ENCODE assay signal across 8 mouse cellular contexts in genomic region chrX:153360666-153361269, GRCm38 (mm10).
DNase-seq lines count a peak whose midpoint lies in the region; ATAC-seq and TF ChIP-seq lines count a peak whose summit lies in the region.

No protein-coding gene starts in this region.

- no peak for ATAC-seq in limb, embryonic 14.5 days (ENCODE audit: low FRiP score, low read depth)
- ATAC-seq in stomach, embryonic 16.5 days (ENCODE audit: insufficient read depth, low FRiP score), result no peak

- H3K36me3 ChIP-seq in limb, embryonic 14.5 days (ENCODE audit: control insufficient read depth, insufficient read depth, low read length), result no peaks in the 10 kb centered on the region
- no peaks in the 10 kb centered on the region for H3K36me3 ChIP-seq in stomach, embryonic 16.5 days (ENCODE audit: control insufficient read depth, insufficient read depth, low read length)

- TF ChIP-seq POLR2A in limb, embryonic 14.5 days (IDR thresholded peaks at IDR 0.05; ENCODE audit: borderline replicate concordance, extremely low read depth, insufficient read depth, insufficient read length), result no peak

- no peak overlapping the region; the same call in 1 of the 2 replicates for H3K9ac ChIP-seq in limb, embryonic 14.5 days (ENCODE audit: low read depth, low read length, severe bottlenecking)
- H3K9ac ChIP-seq in stomach, embryonic 16.5 days (ENCODE audit: low read length), result peak overlapping the region; percentile 61; the same call in 1 of the 2 replicates

- H3K4me3 ChIP-seq in limb, embryonic 14.5 days (replicated peaks; ENCODE audit: low read length), result peak overlapping the region; percentile 42
- peak overlapping the region; percentile 54 for H3K4me3 ChIP-seq in stomach, embryonic 16.5 days (replicated peaks; ENCODE audit: low read length)

- H3K27me3 ChIP-seq in limb, embryonic 14.5 days (ENCODE audit: control insufficient read depth, insufficient read depth, low read length), result no peaks in the 10 kb centered on the region
- no peaks in the 10 kb centered on the region for H3K27me3 ChIP-seq in stomach, embryonic 16.5 days (ENCODE audit: control insufficient read depth, insufficient read depth, low read length)

- 29% methylated on average over 9 of the region's 9 CpGs for WGBS in limb, embryonic 14.5 days
- 22% methylated on average over 9 of the region's 9 CpGs for WGBS in stomach, embryonic 16.5 days

- peak; percentile 4 for DNase-seq in cerebellum, adult 11-12 months
- DNase-seq in cerebellum, postnatal 36 days, result no peak
- peak; percentile 2 for DNase-seq in retina, embryonic 14.5 days (ENCODE audit: low spot score)
- DNase-seq in retina, postnatal 1 day, result no peak
- DNase-seq in limb, embryonic 14.5 days (ENCODE audit: low spot score), result no peak
- no peak for DNase-seq in adrenal gland, adult 2 months
- no peak for DNase-seq in cerebellum, postnatal 4 days (ENCODE audit: low spot score in 2 of 2)

- peak overlapping the region; percentile 59 for H3K4me2 ChIP-seq in limb, embryonic 14.5 days (replicated peaks; ENCODE audit: low read depth, low read length, severe bottlenecking)
- peak overlapping the region; percentile 55 for H3K4me2 ChIP-seq in stomach, embryonic 16.5 days (ENCODE audit: low read depth, low read length)

- no peaks in the 10 kb centered on the region for H3K4me1 ChIP-seq in limb, embryonic 14.5 days (ENCODE audit: control insufficient read depth, insufficient read depth, low read length)
- H3K4me1 ChIP-seq in stomach, embryonic 16.5 days (ENCODE audit: control insufficient read depth, insufficient read depth, low read length), result no peaks in the 10 kb centered on the region

- H3K27ac ChIP-seq in limb, embryonic 14.5 days (replicated peaks; ENCODE audit: low read depth, low read length), result no peak overlapping the region
- H3K27ac ChIP-seq in stomach, embryonic 16.5 days (ENCODE audit: low read length), result no peak overlapping the region

- H3K9me3 ChIP-seq in limb, embryonic 14.5 days (ENCODE audit: control insufficient read depth, low read length), result no peaks in the 10 kb centered on the region
- H3K9me3 ChIP-seq in stomach, embryonic 16.5 days (replicated peaks; ENCODE audit: control insufficient read depth, low read length), result no peaks in the 10 kb centered on the region

Comparison
In these comparisons a context has a peak if more than half of its experiments do, and no peak if none do; other contexts are left out.
1. DNase-seq: peak in cerebellum, adult 11-12 months (single experiment) and retina, embryonic 14.5 days (single experiment); none in cerebellum, postnatal 36 days (0 of 2), retina, postnatal 1 day (single experiment), limb, embryonic 14.5 days (single experiment), adrenal gland, adult 2 months (single experiment) and cerebellum, postnatal 4 days (0 of 2).